Mouse (Mus musculus): ENCODE measurements at regions not wholly inside any gene's neighbourhood (a gene's known extent, or its start where the extent isn't known, plus 50 kb on each side); places are given as distances from the start of the nearest gene placed in this dataset.

- Histone ChIP-seq H3K4me1 (replicated peaks) (no peaks in the 10 kb centered on the region; the same call in 1 of the 2 replicates), H3K27ac (no peak overlapping the region), H3K4me2 (no peak overlapping the region), H3K36me3 (no peaks in the 10 kb centered on the region), H3K4me3 (no peak overlapping the region), H3K27me3 (no peaks in the 10 kb centered on the region), H3K9ac (no peak overlapping the region), H3K9me3 (no peaks in the 10 kb centered on the region)
- 86% methylated on average over 8 of the region's 8 CpGs for WGBS
- no peak for ATAC-seq (ENCODE audit: low FRiP score)
Measured at GRCm38 (mm10) chr13:99750729-99751128, 150.2 kb downstream of the Cartpt start.

GRCm38 (mm10) chr13:99749342-99749741, 151.5 kb downstream of the Cartpt start:
- H3K4me3 ChIP-seq: no peak overlapping the region
- no peaks in the 10 kb centered on the region for H3K36me3 ChIP-seq
- no peak for ATAC-seq (ENCODE audit: low FRiP score)
- H3K27ac ChIP-seq: no peak overlapping the region
- H3K9ac ChIP-seq: no peak overlapping the region
- 80% methylated on average over 6 of the region's 6 CpGs for WGBS
- peaks cover 12% of the 10 kb centered on the region for H3K4me1 ChIP-seq (replicated peaks)
- H3K4me2 ChIP-seq: no peak overlapping the region
- H3K27me3 ChIP-seq: no peaks in the 10 kb centered on the region
- H3K9me3 ChIP-seq: no peaks in the 10 kb centered on the region

GRCm38 (mm10) chr13:99748128-99748527, 152.8 kb downstream of the Cartpt start:
- Histone ChIP-seq H3K4me1 (replicated peaks) (peaks cover 24% of the 10 kb centered on the region), H3K4me2 (no peak overlapping the region), H3K9me3 (no peaks in the 10 kb centered on the region), H3K27me3 (no peaks in the 10 kb centered on the region), H3K9ac (no peak overlapping the region), H3K4me3 (no peak overlapping the region), H3K36me3 (no peaks in the 10 kb centered on the region), H3K27ac (no peak overlapping the region)
- no peak for ATAC-seq (ENCODE audit: low FRiP score)
- 88% methylated on average over 9 of the region's 9 CpGs for WGBS

- Histone ChIP-seq H3K27ac (no peak overlapping the region), H3K36me3 (no peaks in the 10 kb centered on the region), H3K4me2 (no peak overlapping the region), H3K9ac (no peak overlapping the region), H3K4me3 (no peak overlapping the region), H3K9me3 (no peaks in the 10 kb centered on the region), H3K4me1 (replicated peaks) (peaks cover 32% of the 10 kb centered on the region), H3K27me3 (no peaks in the 10 kb centered on the region)
- 78% methylated on average over 6 of the region's 6 CpGs for WGBS
- no peak for ATAC-seq (ENCODE audit: low FRiP score)
Measured at GRCm38 (mm10) chr13:99745526-99745925, 155.4 kb downstream of the Cartpt start.

GRCm38 (mm10) chr13:99744790-99745120, 156.1 kb downstream of the Cartpt start:
- Histone ChIP-seq H3K36me3 (no peaks in the 10 kb centered on the region), H3K9ac (no peak overlapping the region), H3K9me3 (no peaks in the 10 kb centered on the region), H3K4me3 (no peak overlapping the region), H3K27ac (no peak overlapping the region), H3K4me2 (no peak overlapping the region), H3K27me3 (no peaks in the 10 kb centered on the region), H3K4me1 (replicated peaks) (peaks cover 32% of the 10 kb centered on the region)
- 56% methylated on average over 7 of the region's 7 CpGs for WGBS
- peak; percentile 57; the same call in 1 of the 2 replicates for ATAC-seq (ENCODE audit: low FRiP score)

- Histone ChIP-seq H3K36me3 (no peaks in the 10 kb centered on the region), H3K4me3 (no peak overlapping the region), H3K4me2 (no peak overlapping the region), H3K9ac (no peak overlapping the region), H3K27ac (no peak overlapping the region), H3K9me3 (no peaks in the 10 kb centered on the region), H3K4me1 (replicated peaks) (peaks cover 32% of the 10 kb centered on the region), H3K27me3 (no peaks in the 10 kb centered on the region)
- 30% methylated on average over 8 of the region's 8 CpGs for WGBS
- ATAC-seq (ENCODE audit: low FRiP score): 0 out of 2 replicates have a peak, but pooled peaks have one; percentile 16
Measured at GRCm38 (mm10) chr13:99743952-99744789, 156.7 kb downstream of the Cartpt start.

- no peak overlapping the region for H3K9ac ChIP-seq
- no peak overlapping the region for H3K4me3 ChIP-seq
- H3K27me3 ChIP-seq: no peaks in the 10 kb centered on the region
- H3K4me1 ChIP-seq (replicated peaks): peaks cover 32% of the 10 kb centered on the region
- H3K36me3 ChIP-seq: no peaks in the 10 kb centered on the region
- ATAC-seq (ENCODE audit: low FRiP score): no peak
- no peaks in the 10 kb centered on the region for H3K9me3 ChIP-seq
- H3K27ac ChIP-seq: no peak overlapping the region
- H3K4me2 ChIP-seq: no peak overlapping the region
- 34% methylated on average over 2 of the region's 2 CpGs for WGBS
Measured at GRCm38 (mm10) chr13:99742507-99742906, 158.4 kb downstream of the Cartpt start.

- WGBS: 68% methylated on average over 2 of the region's 2 CpGs
- peaks cover 32% of the 10 kb centered on the region for H3K4me1 ChIP-seq (replicated peaks)
- no peaks in the 10 kb centered on the region for H3K27me3 ChIP-seq
- ATAC-seq (ENCODE audit: low FRiP score): no peak
- no peak overlapping the region for H3K9ac ChIP-seq
- H3K4me2 ChIP-seq: no peak overlapping the region
- H3K9me3 ChIP-seq: no peaks in the 10 kb centered on the region
- H3K36me3 ChIP-seq: no peaks in the 10 kb centered on the region
- H3K27ac ChIP-seq: no peak overlapping the region
- no peak overlapping the region for H3K4me3 ChIP-seq
Measured at GRCm38 (mm10) chr13:99741981-99742380, 158.9 kb downstream of the Cartpt start.

- Histone ChIP-seq H3K9ac (no peak overlapping the region), H3K27me3 (no peaks in the 10 kb centered on the region), H3K27ac (no peak overlapping the region), H3K4me2 (no peak overlapping the region), H3K9me3 (no peaks in the 10 kb centered on the region), H3K36me3 (no peaks in the 10 kb centered on the region), H3K4me3 (no peak overlapping the region), H3K4me1 (replicated peaks) (peaks cover 21% of the 10 kb centered on the region)
- ATAC-seq (ENCODE audit: low FRiP score): no peak
- WGBS: 74% methylated on average over 1 of the region's 1 CpGs
Measured at GRCm38 (mm10) chr13:99739420-99739819, 161.5 kb downstream of the Cartpt start.

GRCm38 (mm10) chr13:99737271-99737670, 163.6 kb downstream of the Cartpt start:
- no peaks in the 10 kb centered on the region for H3K36me3 ChIP-seq
- 52% methylated on average over 3 of the region's 3 CpGs for WGBS
- H3K4me1 ChIP-seq (replicated peaks): peaks cover 6% of the 10 kb centered on the region; the same call in 1 of the 2 replicates
- no peak overlapping the region for H3K4me2 ChIP-seq
- no peak for ATAC-seq (ENCODE audit: low FRiP score)
- H3K27ac ChIP-seq: no peak overlapping the region
- H3K9ac ChIP-seq: no peak overlapping the region
- H3K27me3 ChIP-seq: no peaks in the 10 kb centered on the region
- H3K9me3 ChIP-seq: no peaks in the 10 kb centered on the region
- no peak overlapping the region for H3K4me3 ChIP-seq

GRCm38 (mm10) chr13:99729145-99729544, 171.7 kb downstream of the Cartpt start:
- Histone ChIP-seq H3K4me3 (no peak overlapping the region), H3K36me3 (no peaks in the 10 kb centered on the region), H3K4me1 (replicated peaks) (peaks cover 16% of the 10 kb centered on the region), H3K27me3 (no peaks in the 10 kb centered on the region), H3K9ac (no peak overlapping the region), H3K9me3 (no peaks in the 10 kb centered on the region), H3K4me2 (no peak overlapping the region), H3K27ac (no peak overlapping the region)
- ATAC-seq (ENCODE audit: low FRiP score): no peak
- 42% methylated on average over 5 of the region's 5 CpGs for WGBS

GRCm38 (mm10) chr13:99724245-99724644, 176.6 kb downstream of the Cartpt start:
- no peaks in the 10 kb centered on the region for H3K27me3 ChIP-seq
- peak overlapping the region; percentile 25; the same call in 1 of the 2 replicates for H3K4me2 ChIP-seq
- H3K36me3 ChIP-seq: no peaks in the 10 kb centered on the region
- H3K4me1 ChIP-seq (replicated peaks): peaks cover 26% of the 10 kb centered on the region
- peak overlapping the region; percentile 30; the same call in 1 of the 2 replicates for H3K9ac ChIP-seq
- WGBS: 41% methylated on average over 7 of the region's 7 CpGs
- H3K4me3 ChIP-seq: no peak overlapping the region
- H3K9me3 ChIP-seq: no peaks in the 10 kb centered on the region
- peak overlapping the region; percentile 83 for H3K27ac ChIP-seq
- ATAC-seq (ENCODE audit: low FRiP score): peak; percentile 70

All from hindbrain, embryonic 13.5 days (tissue).